Mouse (Mus musculus): Measurements from ENCODE around the gene Rassf4.

GRCm38 (mm10) chr6:116618073-116618472, 55.7 kb downstream of the Rassf4 start:
- TF ChIP-seq GATA1 (IDR thresholded peaks at IDR 0.05; ENCODE audit: low read length) = no peak
- TF ChIP-seq TAL1 (IDR thresholded peaks at IDR 0.05; ENCODE audit: low read length) = no peak

Measured in erythroblast, embryonic 14.5 days (primary cell).